9 mouse cellular contexts compared by ENCODE assay signal in the genomic region with DNA sequence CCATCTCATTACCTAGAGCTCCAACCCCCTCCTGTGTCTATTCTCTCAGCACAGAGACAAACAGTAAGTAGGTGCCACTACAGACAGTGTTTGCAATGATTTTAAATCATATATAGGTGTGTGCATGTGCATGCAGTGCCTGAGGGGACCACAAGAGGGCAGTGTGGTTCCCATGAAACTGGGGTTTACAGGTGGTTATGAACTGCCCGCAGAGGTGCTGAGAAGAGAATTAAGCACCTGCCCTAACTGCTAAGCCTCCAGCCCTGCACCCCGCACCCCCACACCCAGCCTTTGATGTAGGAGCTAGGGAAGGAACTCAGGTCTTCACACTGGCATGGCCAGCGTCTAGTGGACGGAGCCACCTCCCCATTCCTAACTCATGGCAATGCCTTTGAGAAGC. TPM values are rescaled to one million over a fixed set of nuclear protein-coding genes. Genes with fewer than 3 reads are reported as not detected.
A peak's percentile ranks its signal among the peaks of the same experiment; 100 is the strongest.
DNase-seq lines count a peak whose midpoint lies in the region; ATAC-seq and TF ChIP-seq lines count a peak whose summit lies in the region.
"Had no signal": no experiment of that assay in that cellular context is flagged by ENCODE, and none has a peak within 500 bp of the region (broad histone marks: within the 10 kb centered on the region; RNA-seq: fewer than 3 reads in every experiment).

No protein-coding gene starts in this region.

- H3K4me3 ChIP-seq in lung, adult 2 months (replicated peaks; ENCODE audit: extremely low read depth, low read depth, low read length), result no peak overlapping the region
- H3K4me3 ChIP-seq: limb, embryonic 15.5 days had no signal

- TF ChIP-seq POLR2A in lung, adult 2 months (IDR thresholded peaks at IDR 0.05; ENCODE audit: borderline replicate concordance, extremely low read depth, low read depth, low read length), result no peak

- TF ChIP-seq CTCF in lung, adult 2 months (IDR thresholded peaks at IDR 0.05; ENCODE audit: insufficient read depth, low read length), result peak; percentile 81

- 57% methylated on average over 4 of the region's 4 CpGs for WGBS in lung, adult 2 months

- no peak for ATAC-seq in frontal cortex, adult (ENCODE audit: low TSS enrichment)

- DNase-seq in gastrocnemius, postnatal 10 days, result peak; percentile 54
- DNase-seq in gastrocnemius, postnatal 25 days, result no peak
- DNase-seq in right cerebral cortex, postnatal 14 days, result peak; percentile 49
- DNase-seq in right cerebral cortex, adult 18-20 months, result no peak
- DNase-seq in embryo, embryonic 11.5 days (ENCODE audit: low read depth, low spot score), result peak; percentile 26
- DNase-seq in lung, adult 2 months, result peak; percentile 51
- peak; percentile 69 to 89 for DNase-seq in spleen, postnatal 4 days (ENCODE audit: low spot score in 2 of 2)

- H3K4me1 ChIP-seq in lung, adult 2 months (ENCODE audit: control insufficient read depth, insufficient read depth, low read length), result no peaks in the 10 kb centered on the region
- H3K4me1 ChIP-seq: limb, embryonic 15.5 days had no signal

RNA-seq across cellular contexts. Expression of a gene that starts 1.5 kb away (rescaled TPM):
- under 1 TPM; 0.47 TPM for total RNA-seq in gastrocnemius, postnatal 10 days (2021)
- under 1 TPM; 0.32 to 0.43 TPM for total RNA-seq in gastrocnemius, postnatal 25 days (2021)
- 1.0 and 1.3 TPM in 2 replicates for polyA plus RNA-seq in lung, adult 2 months (2012; rRNA removed)

RNA-seq across cellular contexts. Expression of a gene that starts 13.7 kb away (rescaled TPM):
- total RNA-seq in gastrocnemius, postnatal 10 days (2021), result 1 to 10 TPM in 1 of 2 experiments, under 1 TPM in 1; 0.66 to 1.6 TPM
- under 1 TPM in 1 of 2 experiments, not detected in 1; 0.43 TPM for total RNA-seq in gastrocnemius, postnatal 25 days (2021)
- polyA plus RNA-seq in lung, adult 2 months (2012; rRNA removed), result 1.1 and 2.9 TPM in 2 replicates

RNA-seq across cellular contexts. Expression of a gene that starts 18.0 kb away (rescaled TPM):
- 10 to 100 TPM; 41.3 to 45.0 TPM for total RNA-seq in gastrocnemius, postnatal 10 days (2021)
- total RNA-seq in gastrocnemius, postnatal 25 days (2021), result 10 to 100 TPM; 31.9 to 33.5 TPM
- polyA plus RNA-seq in lung, adult 2 months (2012; rRNA removed), result 15.5 and 18.8 TPM in 2 replicates

RNA-seq across cellular contexts. Expression of a gene that starts 49.8 kb away (rescaled TPM):
- under 1 TPM; 0.47 to 0.50 TPM for total RNA-seq in gastrocnemius, postnatal 10 days (2021)
- total RNA-seq in gastrocnemius, postnatal 25 days (2021), result under 1 TPM; 0.49 to 0.59 TPM
- 9.2 and 13.0 TPM in 2 replicates for polyA plus RNA-seq in lung, adult 2 months (2012; rRNA removed)

RNA-seq across cellular contexts. Expression of a gene that starts 50.5 kb away (rescaled TPM):
- not detected for total RNA-seq in gastrocnemius, postnatal 10 days (2021)
- not detected for total RNA-seq in gastrocnemius, postnatal 25 days (2021)
- polyA plus RNA-seq in lung, adult 2 months (2012; rRNA removed), result 0.14 and 0.20 TPM in 2 replicates

Comparison
In these comparisons a context has a peak if more than half of its experiments do, and no peak if none do; other contexts are left out.
1. DNase-seq: peak in gastrocnemius, postnatal 10 days (single experiment), right cerebral cortex, postnatal 14 days (single experiment), embryo, embryonic 11.5 days (single experiment), lung, adult 2 months (single experiment) and spleen, postnatal 4 days (2 of 2); none in gastrocnemius, postnatal 25 days (single experiment) and right cerebral cortex, adult 18-20 months (single experiment).